Mouse (Mus musculus): Measurements from ENCODE around the gene Igsf23. TPM values are rescaled to one million over a fixed set of nuclear protein-coding genes. Genes with fewer than 3 reads are reported as not detected.

Gene Igsf23
- polyA plus RNA-seq, 1 experiment from 2014 or later = 3.2 TPM

GRCm38 (mm10) chr7:19925376-19925775 lies 25.2 kb downstream of the Igsf23 start:
- ATAC-seq (ENCODE audit: low FRiP score, low TSS enrichment) = no peak
- TF ChIP-seq CTCF (IDR thresholded peaks at IDR 0.05; ENCODE audit: low read depth) (no peak), EP300 (optimal IDR thresholded peaks at IDR 0.05) (no peak)
- no peak for DNase-seq (ENCODE audit: low spot score)
- Histone ChIP-seq H3K27me3 (ENCODE audit: control insufficient read depth, insufficient read depth, low read length) (no peaks in the 10 kb centered on the region), H3K4me3 (ENCODE audit: low read depth, low read length) (no peak overlapping the region), H3K36me3 (ENCODE audit: control insufficient read depth, insufficient read depth, low read length) (no peaks in the 10 kb centered on the region), H3K4me1 (replicated peaks; ENCODE audit: control insufficient read depth, insufficient read depth) (no peaks in the 10 kb centered on the region), H3K9ac (ENCODE audit: low read length) (no peak overlapping the region), H3K27ac (replicated peaks) (no peak overlapping the region), H3K4me2 (replicated peaks; ENCODE audit: low read depth) (no peak overlapping the region), H3K9me3 (ENCODE audit: control insufficient read depth, low read length) (no peaks in the 10 kb centered on the region)
- 41% methylated on average over 1 of the region's 1 CpGs for WGBS

- no peaks in the 10 kb centered on the region for H3K36me3 ChIP-seq (ENCODE audit: control insufficient read depth, insufficient read depth, low read length)
- H3K9ac ChIP-seq (ENCODE audit: low read length) = no peak overlapping the region
- ATAC-seq (ENCODE audit: low FRiP score, low TSS enrichment) = peak; percentile 39; the same call in 1 of the 2 replicates
- no peaks in the 10 kb centered on the region for H3K27me3 ChIP-seq (ENCODE audit: control insufficient read depth, insufficient read depth, low read length)
- H3K4me3 ChIP-seq (ENCODE audit: low read depth, low read length) = no peak overlapping the region
- TF ChIP-seq EP300 (optimal IDR thresholded peaks at IDR 0.05) (no peak), CTCF (IDR thresholded peaks at IDR 0.05; ENCODE audit: low read depth) (no peak)
- H3K4me1 ChIP-seq (replicated peaks; ENCODE audit: control insufficient read depth, insufficient read depth) = 0 out of 2 replicates have a peak, but pooled peaks cover 3% of the 10 kb centered on the region
- no peak overlapping the region for H3K27ac ChIP-seq (replicated peaks)
- DNase-seq (ENCODE audit: low spot score) = peak; percentile 71
- WGBS = 8% methylated on average over 10 of the region's 15 CpGs
- H3K4me2 ChIP-seq (replicated peaks; ENCODE audit: low read depth) = no peak overlapping the region
- H3K9me3 ChIP-seq (ENCODE audit: control insufficient read depth, low read length) = no peaks in the 10 kb centered on the region
These were observed 26.8 kb downstream of the Igsf23 start for GRCm38 (mm10) chr7:19923797-19924196.

- no peak overlapping the region for H3K4me2 ChIP-seq (replicated peaks; ENCODE audit: low read depth)
- H3K27me3 ChIP-seq (ENCODE audit: control insufficient read depth, insufficient read depth, low read length) = no peaks in the 10 kb centered on the region
- H3K36me3 ChIP-seq (ENCODE audit: control insufficient read depth, insufficient read depth, low read length) = no peaks in the 10 kb centered on the region
- no peaks in the 10 kb centered on the region for H3K9me3 ChIP-seq (ENCODE audit: control insufficient read depth, low read length)
- ATAC-seq (ENCODE audit: low FRiP score, low TSS enrichment) = no peak
- no peak for DNase-seq (ENCODE audit: low spot score)
- TF ChIP-seq CTCF (IDR thresholded peaks at IDR 0.05; ENCODE audit: low read depth) (no peak), EP300 (optimal IDR thresholded peaks at IDR 0.05) (no peak)
- no peak overlapping the region for H3K27ac ChIP-seq (replicated peaks)
- H3K4me1 ChIP-seq (replicated peaks; ENCODE audit: control insufficient read depth, insufficient read depth) = 0 out of 2 replicates have a peak, but pooled peaks cover 3% of the 10 kb centered on the region
- 49% methylated on average over 2 of the region's 2 CpGs for WGBS
- H3K9ac ChIP-seq (ENCODE audit: low read length) = no peak overlapping the region
- H3K4me3 ChIP-seq (ENCODE audit: low read depth, low read length) = no peak overlapping the region
These were observed 27.2 kb downstream of the Igsf23 start for GRCm38 (mm10) chr7:19923354-19923753.

GRCm38 (mm10) chr7:19920506-19921261 lies 29.9 kb downstream of the Igsf23 start, which contains the start of gene Pvr:
Gene Pvr (minus strand): TSS chr7:19921160.
- Histone ChIP-seq H3K9me3 (ENCODE audit: control insufficient read depth, low read length) (no peaks in the 10 kb centered on the region), H3K36me3 (ENCODE audit: control insufficient read depth, insufficient read depth, low read length) (peaks cover 8% of the 10 kb centered on the region), H3K9ac (ENCODE audit: low read length) (peak within 1 kb of the TSS; percentile 88), H3K4me3 (ENCODE audit: low read depth, low read length) (peak within 1 kb of the TSS; percentile 84), H3K27ac (replicated peaks) (peak within 1 kb of the TSS; percentile 93), H3K4me1 (replicated peaks; ENCODE audit: control insufficient read depth, insufficient read depth) (0 out of 2 replicates have a peak, but pooled peaks cover 3% of the 10 kb centered on the region), H3K27me3 (ENCODE audit: control insufficient read depth, insufficient read depth, low read length) (no peaks in the 10 kb centered on the region), H3K4me2 (replicated peaks; ENCODE audit: low read depth) (peak within 1 kb of the TSS; percentile 78)
- under 1% methylated on average over 58 of the region's 60 CpGs for WGBS
- peak; percentile 83 for DNase-seq (ENCODE audit: low spot score)
- ATAC-seq (ENCODE audit: low FRiP score, low TSS enrichment) = peak; percentile 91
- TF ChIP-seq EP300 (optimal IDR thresholded peaks at IDR 0.05) = no peak
- peak; percentile 59 for TF ChIP-seq CTCF (IDR thresholded peaks at IDR 0.05; ENCODE audit: low read depth)

- Histone ChIP-seq H3K27ac (replicated peaks) (peak overlapping the region; percentile 93), H3K36me3 (ENCODE audit: control insufficient read depth, insufficient read depth, low read length) (peaks cover 8% of the 10 kb centered on the region), H3K27me3 (ENCODE audit: control insufficient read depth, insufficient read depth, low read length) (no peaks in the 10 kb centered on the region), H3K4me2 (replicated peaks; ENCODE audit: low read depth) (peak overlapping the region; percentile 78), H3K4me3 (ENCODE audit: low read depth, low read length) (peak overlapping the region; percentile 84), H3K4me1 (replicated peaks; ENCODE audit: control insufficient read depth, insufficient read depth) (0 out of 2 replicates have a peak, but pooled peaks cover 3% of the 10 kb centered on the region), H3K9ac (ENCODE audit: low read length) (peak overlapping the region; percentile 88), H3K9me3 (ENCODE audit: control insufficient read depth, low read length) (no peaks in the 10 kb centered on the region)
- DNase-seq (ENCODE audit: low spot score) (no peak), ATAC-seq (ENCODE audit: low FRiP score, low TSS enrichment) (peak; percentile 8; the same call in 1 of the 2 replicates)
- TF ChIP-seq CTCF (IDR thresholded peaks at IDR 0.05; ENCODE audit: low read depth) = no peak
- no peak for TF ChIP-seq EP300 (optimal IDR thresholded peaks at IDR 0.05)
- 23% methylated on average over 4 of the region's 4 CpGs for WGBS
These were observed 30.4 kb downstream of the Igsf23 start for GRCm38 (mm10) chr7:19920166-19920505.

GRCm38 (mm10) chr7:19914558-19914957 lies 36.0 kb downstream of the Igsf23 start:
- peaks cover 8% of the 10 kb centered on the region for H3K36me3 ChIP-seq (ENCODE audit: control insufficient read depth, insufficient read depth, low read length)
- no peaks in the 10 kb centered on the region for H3K9me3 ChIP-seq (ENCODE audit: control insufficient read depth, low read length)
- WGBS = 92% methylated on average over 7 of the region's 7 CpGs
- no peak overlapping the region for H3K27ac ChIP-seq (replicated peaks)
- TF ChIP-seq CTCF (IDR thresholded peaks at IDR 0.05; ENCODE audit: low read depth) = no peak
- no peak for TF ChIP-seq EP300 (optimal IDR thresholded peaks at IDR 0.05)
- H3K9ac ChIP-seq (ENCODE audit: low read length) = no peak overlapping the region
- no peaks in the 10 kb centered on the region for H3K27me3 ChIP-seq (ENCODE audit: control insufficient read depth, insufficient read depth, low read length)
- no peak for DNase-seq (ENCODE audit: low spot score)
- no peaks in the 10 kb centered on the region for H3K4me1 ChIP-seq (replicated peaks; ENCODE audit: control insufficient read depth, insufficient read depth)
- no peak overlapping the region for H3K4me3 ChIP-seq (ENCODE audit: low read depth, low read length)
- no peak for ATAC-seq (ENCODE audit: low FRiP score, low TSS enrichment)
- H3K4me2 ChIP-seq (replicated peaks; ENCODE audit: low read depth) = no peak overlapping the region

Measured in stomach, postnatal 0 days (tissue).